Mouse (Mus musculus) large intestine, adult 2 months (tissue): ENCODE measurements around the gene Robo1. TPM values are rescaled to one million over a fixed set of nuclear protein-coding genes. Genes with fewer than 3 reads are reported as not detected.

Source experiments
- DNase-seq: peaks from one replicate; pipeline ENCODE4 v3.0.0-alpha.2; 2012; ENCODE audit warnings: low read depth, low spot score
- WGBS: fragments of 180-500 bp; shearing (Covaris S2); methylation state at CpG from one replicate; pipeline ENCODE4 v1.1.7; 2018; 5-methylcytosine and 5-hydroxymethylcytosine counted together
- polyA plus RNA-seq: library from polyadenylated mRNA; depleted of rRNA; stranded (reverse); fragments of >200 nt; gene quantifications from 2 replicates; pipeline ENCODE4 v1.2.3, GENCODE M21; 2012

Robo1 gene
- polyA plus RNA-seq, 1 experiment, result 0.56 TPM

- WGBS, result 83% methylated on average over 6 of the region's 6 CpGs
- no peak for DNase-seq
Measured at GRCm38 (mm10) chr16:72703486-72703885, 395.4 kb downstream of the Robo1 start.

GRCm38 (mm10) chr16:72705851-72706250 is 397.7 kb downstream of the Robo1 start:
- no peak for DNase-seq
- 68% methylated on average over 5 of the region's 5 CpGs for WGBS

GRCm38 (mm10) chr16:72708526-72708925 is 400.4 kb downstream of the Robo1 start:
- WGBS, result 78% methylated on average over 2 of the region's 2 CpGs
- DNase-seq, result no peak

GRCm38 (mm10) chr16:72717118-72717802 is 409.2 kb downstream of the Robo1 start:
- no peak for DNase-seq
- 65% methylated on average over 9 of the region's 9 CpGs for WGBS

GRCm38 (mm10) chr16:72719063-72719462 is 411.0 kb downstream of the Robo1 start:
- 85% methylated on average over 4 of the region's 4 CpGs for whole genome bisulfite sequencing
- no peak for DNase-seq

- 94% methylated on average over 4 of the region's 4 CpGs for WGBS
- DNase-seq, result no peak
Measured at GRCm38 (mm10) chr16:72720979-72721378, 412.9 kb downstream of the Robo1 start.

GRCm38 (mm10) chr16:72721713-72722481 is 413.8 kb downstream of the Robo1 start:
- 69% methylated on average over 14 of the region's 14 CpGs for WGBS
- DNase-seq, result no peak

- 29% methylated on average over 5 of the region's 5 CpGs for WGBS
- DNase-seq, result no peak
Measured at GRCm38 (mm10) chr16:72734234-72734633, 426.1 kb downstream of the Robo1 start.

GRCm38 (mm10) chr16:72735175-72735574 is 427.1 kb downstream of the Robo1 start:
- DNase-seq, result no peak
- WGBS, result 52% methylated on average over 11 of the region's 11 CpGs

GRCm38 (mm10) chr16:72735588-72735987 is 427.5 kb downstream of the Robo1 start:
- DNase-seq, result no peak
- 93% methylated on average over 3 of the region's 3 CpGs for WGBS

GRCm38 (mm10) chr16:72737154-72737553 is 429.0 kb downstream of the Robo1 start:
- no peak for DNase-seq
- WGBS, result 65% methylated on average over 4 of the region's 4 CpGs

GRCm38 (mm10) chr16:72740218-72740617 is 432.1 kb downstream of the Robo1 start:
- WGBS, result 86% methylated on average over 7 of the region's 7 CpGs
- DNase-seq, result no peak

GRCm38 (mm10) chr16:72747696-72748095 is 439.6 kb downstream of the Robo1 start:
- DNase-seq, result no peak
- 89% methylated on average over 5 of the region's 5 CpGs for WGBS

GRCm38 (mm10) chr16:72765128-72765913 is 457.2 kb downstream of the Robo1 start:
- 69% methylated on average over 9 of the region's 9 CpGs for WGBS

GRCm38 (mm10) chr16:72769214-72769834 is 461.2 kb downstream of the Robo1 start:
- 90% methylated on average over 8 of the region's 8 CpGs for WGBS
- DNase-seq, result no peak

More at GRCm38 (mm10) chr16:72765128-72765913, 457.2 kb downstream of the Robo1 start:
- DNase-seq, result no peak

GRCm38 (mm10) chr16:72772348-72772747 is 464.2 kb downstream of the Robo1 start:
- DNase-seq, result no peak
- 72% methylated on average over 5 of the region's 5 CpGs for WGBS

GRCm38 (mm10) chr16:72773034-72773433 is 464.9 kb downstream of the Robo1 start:
- DNase-seq, result no peak
- WGBS, result 62% methylated on average over 7 of the region's 7 CpGs

- WGBS, result 32% methylated on average over 9 of the region's 9 CpGs
- no peak for DNase-seq
Measured at GRCm38 (mm10) chr16:72778520-72778919, 470.4 kb downstream of the Robo1 start.

- DNase-seq, result no peak
- 93% methylated on average over 6 of the region's 6 CpGs for WGBS
Measured at GRCm38 (mm10) chr16:72782171-72782570, 474.1 kb downstream of the Robo1 start.

- WGBS, result 88% methylated on average over 6 of the region's 6 CpGs
- DNase-seq, result no peak
Measured at GRCm38 (mm10) chr16:72786079-72786478, 478.0 kb downstream of the Robo1 start.
